8 mouse cellular contexts compared by ENCODE assay signal in genomic region chr15:85675736-85676135, GRCm38 (mm10). TPM values are rescaled to one million over a fixed set of nuclear protein-coding genes. Genes with fewer than 3 reads are reported as not detected.
DNase-seq lines count a peak whose midpoint lies in the region; ATAC-seq and TF ChIP-seq lines count a peak whose summit lies in the region.
"Had no signal": no experiment of that assay in that cellular context is flagged by ENCODE, and none has a peak within 500 bp of the region (broad histone marks: within the 10 kb centered on the region; RNA-seq: fewer than 3 reads in every experiment).

No protein-coding gene starts in this region.

- no peak for DNase-seq in heart, postnatal 0 days (ENCODE audit: low spot score)
- DNase-seq in heart, postnatal 25 days (ENCODE audit: low spot score): no peak
- peak; percentile 67 for DNase-seq in brain, adult 2 months (ENCODE audit: low read depth, low spot score)
- DNase-seq in kidney, postnatal 25 days: peak; percentile 75 to 90
- DNase-seq in thymus, postnatal 0 days (ENCODE audit: low spot score): no peak

- H3K27me3 ChIP-seq in heart, postnatal 0 days (ENCODE audit: control insufficient read depth, insufficient read depth, low read length): no peaks in the 10 kb centered on the region
- no peaks in the 10 kb centered on the region for H3K27me3 ChIP-seq in C2C12 (ENCODE audit: control insufficient read depth, insufficient read depth, insufficient read length)
- H3K27me3 ChIP-seq: Patski had no signal

- H3K27ac ChIP-seq in heart, postnatal 0 days (ENCODE audit: low read depth): 0 out of 2 replicates have a peak overlapping the region, but pooled peaks have one; percentile 7

- WGBS in heart, postnatal 0 days: 69% methylated on average over 5 of the region's 5 CpGs

- ATAC-seq in heart, postnatal 0 days (ENCODE audit: insufficient read depth, low read depth): no peak
- ATAC-seq in erythroblast, adult 5-6 weeks (replicated peaks; ENCODE audit: low FRiP score, poor library complexity, severe bottlenecking): no peak
- ATAC-seq: Patski had no signal

- H3K79me2 ChIP-seq in C2C12 (ENCODE audit: control insufficient read depth, insufficient read depth): peaks cover 100% of the 10 kb centered on the region

- TF ChIP-seq CTCF in heart, postnatal 0 days (IDR thresholded peaks at IDR 0.05; ENCODE audit: low read depth): no peak
- no peak for TF ChIP-seq CTCF in C2C12 (IDR thresholded peaks at IDR 0.05; ENCODE audit: control insufficient read depth, insufficient read depth, insufficient read length)

- peaks cover 55% of the 10 kb centered on the region for H3K4me1 ChIP-seq in heart, postnatal 0 days (ENCODE audit: control insufficient read depth, insufficient read depth)

- TF ChIP-seq EP300 in heart, postnatal 0 days (IDR thresholded peaks at IDR 0.05; ENCODE audit: low read depth): no peak

- H3K79me3 ChIP-seq in C2C12 (ENCODE audit: low read depth): peaks cover 96% of the 10 kb centered on the region

- no peak overlapping the region; the same call in 1 of the 2 replicates for H3K4me3 ChIP-seq in heart, postnatal 0 days (ENCODE audit: low read depth, low read length)
- H3K4me3 ChIP-seq in C2C12 (ENCODE audit: insufficient read depth, poor library complexity, severe bottlenecking): peak overlapping the region; percentile 99

- H3K4me2 ChIP-seq in heart, postnatal 0 days (ENCODE audit: low read depth, low read length): peak overlapping the region; percentile 19; the same call in 1 of the 2 replicates

- no peak overlapping the region for H3K9ac ChIP-seq in heart, postnatal 0 days (replicated peaks; ENCODE audit: low read depth, low read length)

- peaks cover 13% of the 10 kb centered on the region; the same call in 1 of the 2 replicates for H3K36me3 ChIP-seq in heart, postnatal 0 days (replicated peaks; ENCODE audit: control insufficient read depth, insufficient read depth, low read length)
- H3K36me3 ChIP-seq in C2C12 (ENCODE audit: control insufficient read depth, insufficient read depth): peaks cover 79% of the 10 kb centered on the region

- no peaks in the 10 kb centered on the region for H3K9me3 ChIP-seq in heart, postnatal 0 days (replicated peaks; ENCODE audit: control insufficient read depth, low read length)

- peak overlapping the region; percentile 71 for H3ac ChIP-seq in C2C12 (ENCODE audit: control insufficient read depth, insufficient read length, low read depth)

- intact Hi-C loops in heart, postnatal 25 days (cut with DNase I): loop anchor here (2.0 kb wide), 1 partner anchor 25 kb away; no protein-coding TSS in a partner anchor

TF ChIP-seq in C2C12, 6 proteins besides CTCF, POLR2A, EP300 and RAD21:
- peak; percentile 92 for TF ChIP-seq MAX (IDR thresholded peaks at IDR 0.05)
- TF ChIP-seq USF1 (IDR thresholded peaks at IDR 0.05; ENCODE audit: low read depth): peak; percentile 68
- no peak for TF ChIP-seq FOSL1 (IDR thresholded peaks at IDR 0.05; ENCODE audit: insufficient read depth, low read length, poor library complexity, severe bottlenecking)

RNA-seq across cellular contexts. Expression of gene Ppara, which starts 59.0 kb away (rescaled TPM):
- total RNA-seq in heart, postnatal 0 days (2014; rRNA removed; ENCODE audit: low replicate concordance): 11.6 and 18.5 TPM in 2 replicates
- 31.4 and 33.4 TPM in 2 replicates for polyA plus RNA-seq in heart, postnatal 0 days (2015; fragmentation: Nextera tagmentation; extraction: Ambion mirVana)
- total RNA-seq in heart, postnatal 25 days (2021): 10 to 100 TPM; 44.7 to 58.8 TPM
- polyA plus RNA-seq in C2C12 (2012; fragmentation: generic; extraction: Trizol): 0.08 TPM
- not detected in 2 replicates for total RNA-seq in erythroblast, adult 5-6 weeks (2015; ENCODE audit: low replicate concordance)
- not detected in 2 replicates for total RNA-seq in erythroblast, adult 5-6 weeks (2017; ENCODE audit: low replicate concordance)
- 0.48 and 0.72 TPM in 2 replicates for polyA plus RNA-seq in thymus, postnatal 0 days (2015; fragmentation: Nextera tagmentation; extraction: Ambion mirVana)

Comparison
In these comparisons a context has a peak if more than half of its experiments do, and no peak if none do; other contexts are left out.
1. DNase-seq: peak in brain, adult 2 months (single experiment) and kidney, postnatal 25 days (2 of 2); none in heart, postnatal 0 days (single experiment), heart, postnatal 25 days (single experiment) and thymus, postnatal 0 days (single experiment).
2. RNA of gene Ppara, which starts 59.0 kb away (total RNA-seq): 44.7 to 58.8 TPM in heart, postnatal 25 days and 11.6 to 18.5 TPM in heart, postnatal 0 days; not detected in erythroblast, adult 5-6 weeks; every median in the first group is over 10 times any median in the second.